Mouse (Mus musculus): ENCODE data around the gene 2010109A12Rik. TPM values are rescaled to one million over a fixed set of nuclear protein-coding genes. Genes with fewer than 3 reads are reported as not detected.

Gene 2010109A12Rik
- polyA plus RNA-seq (2017; shearing (Covaris generic)), result 2.2 TPM

DNA sequence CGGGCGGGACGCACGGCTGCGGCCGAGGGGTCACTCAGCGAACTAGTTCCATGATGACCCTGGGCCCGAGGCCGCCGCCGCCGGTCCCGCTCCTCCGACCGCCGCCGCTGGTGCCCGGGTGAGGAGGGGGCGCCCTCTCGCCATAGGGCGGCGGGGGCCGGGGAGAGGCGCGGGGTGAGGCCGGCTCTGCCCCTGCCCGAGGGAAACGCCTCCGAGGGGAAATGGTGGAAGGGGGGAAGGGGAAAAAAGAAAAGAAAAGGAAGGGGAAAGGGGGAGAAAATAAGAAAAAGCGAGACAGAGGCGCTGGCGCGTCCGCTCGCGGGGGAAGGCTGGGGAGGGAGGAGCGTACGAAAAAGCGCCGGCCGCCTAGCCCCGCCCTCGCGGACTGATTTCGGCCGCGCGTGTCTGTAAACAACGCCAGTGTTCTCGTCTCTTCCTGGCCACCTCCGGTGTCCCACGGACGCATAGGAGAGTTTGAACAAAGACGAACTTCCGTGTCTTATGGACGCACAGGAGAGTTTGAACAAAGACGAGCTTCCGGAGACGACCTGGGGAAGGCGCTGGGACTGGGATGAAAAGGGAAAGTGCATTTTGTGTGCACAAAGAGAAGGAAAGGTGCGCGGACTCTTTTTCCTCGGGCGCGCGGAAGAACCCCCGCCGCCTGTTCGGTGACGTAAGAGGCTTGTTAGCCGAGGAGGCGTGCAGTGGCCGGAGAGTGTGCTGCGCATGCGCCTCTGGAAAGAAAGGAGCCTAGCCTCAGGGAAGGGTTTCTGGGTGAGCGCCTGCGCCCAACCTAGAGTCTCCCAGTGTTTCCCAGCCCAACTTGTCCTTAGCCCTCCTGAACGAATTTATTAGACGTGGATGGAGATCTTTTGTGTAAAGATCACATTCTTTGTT lies at the start of gene 2010109A12Rik, which contains the start of gene Ccni:
TSS of gene 2010109A12Rik (plus strand) at position 410 of the 897 bp plus-strand sequence.
TSS of gene Ccni (minus strand) at position 387 of the 897 bp plus-strand sequence.

Other genes starting within 250 kb of the 2010109A12Rik start
- not detected for gene Sowahb, start 161.5 kb upstream of the 2010109A12Rik start, polyA plus RNA-seq (2017; shearing (Covaris generic))
- 53.1 TPM for gene Sept11, start 113.1 kb upstream of the 2010109A12Rik start, polyA plus RNA-seq (2017; shearing (Covaris generic))
- 184 TPM for gene Ccni, start within 50 bp of the 2010109A12Rik start, polyA plus RNA-seq (2017; shearing (Covaris generic))
- 110 TPM for gene Ccng2, start 60.7 kb downstream of the 2010109A12Rik start, polyA plus RNA-seq (2017; shearing (Covaris generic))